15 mouse cellular contexts compared by ENCODE assay signal in the genomic region with DNA sequence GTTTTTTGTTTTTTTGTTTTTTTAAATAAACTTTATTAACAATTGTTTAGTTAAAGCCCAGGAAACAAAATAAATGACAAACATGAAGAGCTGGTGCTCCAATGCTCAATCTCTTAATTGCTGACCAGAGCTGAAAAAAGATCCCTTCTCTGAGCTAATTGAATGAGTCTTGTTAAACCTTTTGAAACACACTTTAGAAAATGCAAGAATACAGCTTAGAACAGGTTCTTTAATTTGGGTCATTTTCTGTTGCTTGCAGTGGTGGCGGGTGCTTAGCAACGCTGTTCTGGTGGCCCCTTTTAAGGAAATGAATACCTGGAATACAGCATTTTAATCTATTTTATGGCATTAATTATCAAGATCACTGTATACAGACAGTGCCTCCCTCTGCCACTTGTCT.
DNase-seq lines count a peak whose midpoint lies in the region; ATAC-seq and TF ChIP-seq lines count a peak whose summit lies in the region.
"Had no signal": no experiment of that assay in that cellular context is flagged by ENCODE, and none has a peak within 500 bp of the region (broad histone marks: within the 10 kb centered on the region; RNA-seq: fewer than 3 reads in every experiment).

No protein-coding gene starts in this region.

- no peak overlapping the region for H3K4me3 ChIP-seq in midbrain, embryonic 12.5 days
- no peak overlapping the region; the same call in none of the 2 replicates for H3K4me3 ChIP-seq in midbrain, embryonic 10.5 days
- H3K4me3 ChIP-seq in embryonic facial prominence, embryonic 13.5 days: no peak overlapping the region
- H3K4me3 ChIP-seq in forebrain, postnatal 0 days (ENCODE audit: low read depth, low read length): no peak overlapping the region
- peak overlapping the region; percentile 18; the same call in 1 of the 2 replicates for H3K4me3 ChIP-seq in neural tube, embryonic 14.5 days (ENCODE audit: low read depth, low read length)
- no peak overlapping the region for H3K4me3 ChIP-seq in heart, embryonic 11.5 days (ENCODE audit: low read depth, low read length)
- H3K4me3 ChIP-seq: lung, embryonic 15.5 days; megakaryocyte, embryonic 14.5 days had no signal

- no peak for ATAC-seq in midbrain, embryonic 12.5 days (ENCODE audit: low FRiP score, low read depth)
- ATAC-seq in embryonic facial prominence, embryonic 13.5 days (ENCODE audit: insufficient number of reproducible peaks, insufficient read depth, low FRiP score, low TSS enrichment, low read depth): no peak
- no peak for ATAC-seq in forebrain, postnatal 0 days
- no peak for ATAC-seq in neural tube, embryonic 14.5 days (ENCODE audit: low read depth)
- ATAC-seq in heart, embryonic 11.5 days (replicated peaks; ENCODE audit: insufficient number of reproducible peaks, low FRiP score, low TSS enrichment): no peak
- ATAC-seq in inflammation-experienced regulatory T-cells, adult 6 months: no peak

- H3K4me1 ChIP-seq in midbrain, embryonic 12.5 days: peaks cover 6% of the 10 kb centered on the region
- peaks cover 46% of the 10 kb centered on the region for H3K4me1 ChIP-seq in midbrain, embryonic 10.5 days
- peaks cover 24% of the 10 kb centered on the region for H3K4me1 ChIP-seq in embryonic facial prominence, embryonic 13.5 days
- H3K4me1 ChIP-seq in forebrain, postnatal 0 days (ENCODE audit: insufficient read depth): 0 out of 2 replicates have a peak, but pooled peaks cover 6% of the 10 kb centered on the region
- peaks cover 6% of the 10 kb centered on the region; the same call in 1 of the 2 replicates for H3K4me1 ChIP-seq in neural tube, embryonic 14.5 days (ENCODE audit: control insufficient read depth, insufficient read depth, low read length)
- no peaks in the 10 kb centered on the region for H3K4me1 ChIP-seq in heart, embryonic 11.5 days (ENCODE audit: control insufficient read depth, insufficient read depth, low read length)

- no peak overlapping the region for H3K27ac ChIP-seq in midbrain, embryonic 12.5 days (replicated peaks)
- no peak overlapping the region for H3K27ac ChIP-seq in midbrain, embryonic 10.5 days (replicated peaks)
- H3K27ac ChIP-seq in embryonic facial prominence, embryonic 13.5 days: no peak overlapping the region
- H3K27ac ChIP-seq in forebrain, postnatal 0 days (ENCODE audit: low read depth, low read length): no peak overlapping the region
- no peak overlapping the region for H3K27ac ChIP-seq in neural tube, embryonic 14.5 days (ENCODE audit: low read depth, low read length)
- H3K27ac ChIP-seq in heart, embryonic 11.5 days (ENCODE audit: low read depth, low read length): no peak overlapping the region
- H3K27ac ChIP-seq: kidney, postnatal 0 days; lung, embryonic 15.5 days had no signal

- WGBS in midbrain, embryonic 12.5 days: 30% methylated on average over 2 of the region's 2 CpGs
- 41% methylated on average over 2 of the region's 2 CpGs for WGBS in midbrain, embryonic 10.5 days
- 22% methylated on average over 2 of the region's 2 CpGs for WGBS in embryonic facial prominence, embryonic 13.5 days
- WGBS in forebrain, postnatal 0 days: 32% methylated on average over 2 of the region's 2 CpGs
- WGBS in neural tube, embryonic 14.5 days: 33% methylated on average over 2 of the region's 2 CpGs
- WGBS in heart, embryonic 11.5 days (ENCODE audit: insufficient replicate concordance): 76% methylated on average over 2 of the region's 2 CpGs

- TF ChIP-seq CTCF in forebrain, postnatal 0 days (IDR thresholded peaks at IDR 0.05; ENCODE audit: low read depth): no peak

- no peak for DNase-seq in midbrain, embryonic 10.5 days (ENCODE audit: low spot score)
- no peak for DNase-seq in forebrain, postnatal 0 days
- DNase-seq: cerebellum, adult 11 months; cerebellum, postnatal 25 days; layer of hippocampus, adult 9-11 months; thymus, adult 18-20 months had no signal

- no peaks in the 10 kb centered on the region for H3K36me3 ChIP-seq in midbrain, embryonic 12.5 days
- H3K36me3 ChIP-seq in midbrain, embryonic 10.5 days: peaks cover 14% of the 10 kb centered on the region
- peaks cover 3% of the 10 kb centered on the region; the same call in 1 of the 2 replicates for H3K36me3 ChIP-seq in embryonic facial prominence, embryonic 13.5 days
- H3K36me3 ChIP-seq in forebrain, postnatal 0 days (ENCODE audit: insufficient read depth): no peaks in the 10 kb centered on the region
- no peaks in the 10 kb centered on the region for H3K36me3 ChIP-seq in neural tube, embryonic 14.5 days (ENCODE audit: control insufficient read depth, insufficient read depth, low read length)
- no peaks in the 10 kb centered on the region for H3K36me3 ChIP-seq in heart, embryonic 11.5 days (ENCODE audit: control insufficient read depth, insufficient read depth, low read length)
- H3K36me3 ChIP-seq: lung, embryonic 15.5 days had no signal

- no peak overlapping the region for H3K9ac ChIP-seq in midbrain, embryonic 12.5 days (replicated peaks)
- H3K9ac ChIP-seq in embryonic facial prominence, embryonic 13.5 days: no peak overlapping the region
- H3K9ac ChIP-seq in forebrain, postnatal 0 days: no peak overlapping the region
- H3K9ac ChIP-seq in neural tube, embryonic 14.5 days (replicated peaks; ENCODE audit: low read depth, low read length): no peak overlapping the region
- no peak overlapping the region for H3K9ac ChIP-seq in heart, embryonic 11.5 days (ENCODE audit: low read depth, low read length)
- H3K9ac ChIP-seq: lung, embryonic 15.5 days had no signal

- no peaks in the 10 kb centered on the region for H3K27me3 ChIP-seq in midbrain, embryonic 12.5 days
- H3K27me3 ChIP-seq in midbrain, embryonic 10.5 days (ENCODE audit: low read depth, poor library complexity, severe bottlenecking): no peaks in the 10 kb centered on the region
- H3K27me3 ChIP-seq in embryonic facial prominence, embryonic 13.5 days: no peaks in the 10 kb centered on the region
- H3K27me3 ChIP-seq in forebrain, postnatal 0 days (ENCODE audit: insufficient read depth, low read length): no peaks in the 10 kb centered on the region
- no peaks in the 10 kb centered on the region for H3K27me3 ChIP-seq in neural tube, embryonic 14.5 days (ENCODE audit: control insufficient read depth, insufficient read depth, low read length)
- H3K27me3 ChIP-seq in heart, embryonic 11.5 days (ENCODE audit: control insufficient read depth, insufficient read depth, low read length): no peaks in the 10 kb centered on the region

- H3K4me2 ChIP-seq in midbrain, embryonic 12.5 days (replicated peaks): peak overlapping the region; percentile 15
- H3K4me2 ChIP-seq in embryonic facial prominence, embryonic 13.5 days: peak overlapping the region; percentile 77
- H3K4me2 ChIP-seq in forebrain, postnatal 0 days (ENCODE audit: low read depth): peak overlapping the region; percentile 18; the same call in 1 of the 2 replicates
- H3K4me2 ChIP-seq in neural tube, embryonic 14.5 days (ENCODE audit: low read depth, low read length): peak overlapping the region; percentile 33
- no peak overlapping the region for H3K4me2 ChIP-seq in heart, embryonic 11.5 days
- H3K4me2 ChIP-seq: liver, embryonic 11.5 days; lung, embryonic 15.5 days had no signal

- H3K9me3 ChIP-seq in midbrain, embryonic 12.5 days: no peaks in the 10 kb centered on the region
- 0 out of 2 replicates have a peak, but pooled peaks cover 4% of the 10 kb centered on the region for H3K9me3 ChIP-seq in midbrain, embryonic 10.5 days (replicated peaks)
- H3K9me3 ChIP-seq in embryonic facial prominence, embryonic 13.5 days: no peaks in the 10 kb centered on the region
- H3K9me3 ChIP-seq in forebrain, postnatal 0 days (ENCODE audit: low read length): no peaks in the 10 kb centered on the region
- no peaks in the 10 kb centered on the region for H3K9me3 ChIP-seq in neural tube, embryonic 14.5 days (ENCODE audit: control insufficient read depth, low read length)
- H3K9me3 ChIP-seq in heart, embryonic 11.5 days (replicated peaks; ENCODE audit: control insufficient read depth, low read length): no peaks in the 10 kb centered on the region
- H3K9me3 ChIP-seq: lung, embryonic 15.5 days had no signal
